Mouse (Mus musculus) liver, embryonic 14.5 days (tissue): ENCODE measurements around the gene Synj1.

Source experiments
- CTCF ChIP-seq: IDR thresholded peaks from 2 replicates; pipeline ENCODE4 v1.5.1; 2016; ENCODE audit warnings: antibody characterized with exemption, low read depth, control low read depth
- EP300 ChIP-seq: IDR thresholded peaks from 2 replicates; pipeline ENCODE4 v1.6.1; 2016; ENCODE audit warnings: antibody characterized with exemption, low read depth

DNA sequence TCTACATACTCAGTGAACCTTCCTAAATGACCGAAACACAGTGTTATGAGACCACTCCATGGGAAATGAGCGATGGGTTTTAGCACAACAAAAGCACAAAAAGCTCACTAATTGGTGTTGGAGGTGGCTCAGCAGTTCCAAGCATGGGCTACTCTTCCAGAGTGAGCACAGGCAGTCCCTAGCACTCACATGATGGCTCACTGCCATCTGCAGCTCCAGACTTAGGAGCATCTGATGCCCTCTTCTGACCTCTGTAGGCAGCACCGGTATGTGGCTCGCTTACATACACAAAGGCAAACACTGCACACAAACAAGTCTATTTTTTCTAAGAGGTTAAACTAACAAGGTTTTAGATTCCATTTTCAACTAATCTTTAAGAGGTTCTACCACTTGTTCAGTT is 44.9 kb downstream of the Synj1 start:
- TF ChIP-seq EP300 (no peak), CTCF (peak; percentile 40)
